Mouse (Mus musculus) midbrain, embryonic 16.5 days (tissue): ENCODE data around the gene Klhdc10. TPM values are rescaled to one million over a fixed set of nuclear protein-coding genes. Genes with fewer than 3 reads are reported as not detected.

Experiments used
- ATAC-seq: fragments of 200-750 bp; cut with Nextera tagmentation; 2 replicates; pipeline ENCODE4 v1.8.0; 2017; ENCODE audit warnings: moderate TSS enrichment
- H3K27ac ChIP-seq: fragments of 300-500 bp; sonication (generic); 2 replicates; pipeline ENCODE4 v1.5.1; 2014; ENCODE audit warnings: mild to moderate bottlenecking, low read length, mixed read lengths
- H3K27me3 ChIP-seq: fragments of 300-500 bp; sonication (generic); 2 replicates; pipeline ENCODE4 v1.6.1; 2014; ENCODE audit warnings: low read depth, low read length, mixed read lengths; ENCODE audit not compliant: control insufficient read depth, insufficient read depth
- H3K36me3 ChIP-seq: fragments of 300-500 bp; sonication (generic); 2 replicates; pipeline ENCODE4 v1.6.1; 2014; ENCODE audit warnings: mild to moderate bottlenecking, low read length, moderate library complexity, mixed read lengths; ENCODE audit not compliant: control insufficient read depth, insufficient read depth
- H3K4me1 ChIP-seq: fragments of 300-500 bp; sonication (generic); 2 replicates; pipeline ENCODE4 v1.6.1; 2014; ENCODE audit warnings: mild to moderate bottlenecking, low read length, mixed read lengths; ENCODE audit not compliant: control insufficient read depth, insufficient read depth
- H3K4me2 ChIP-seq: fragments of 300-500 bp; sonication (generic); 2 replicates; pipeline ENCODE4 v1.6.1; 2014; ENCODE audit warnings: mild to moderate bottlenecking, low read length, mixed read lengths
- H3K4me3 ChIP-seq: fragments of 300-500 bp; sonication (generic); 2 replicates; pipeline ENCODE4 v1.5.1; 2014; ENCODE audit warnings: low read depth, mild to moderate bottlenecking, low read length, moderate library complexity, mixed read lengths
- H3K9ac ChIP-seq: fragments of 300-500 bp; sonication (generic); 2 replicates; pipeline ENCODE4 v1.6.1; 2014; ENCODE audit warnings: low read depth, low read length, mixed read lengths
- H3K9me3 ChIP-seq: fragments of 300-500 bp; sonication (generic); replicated peaks from 2 replicates; pipeline ENCODE4 v1.6.1; 2014; ENCODE audit warnings: mild to moderate bottlenecking, low read length, mixed read lengths; ENCODE audit not compliant: control insufficient read depth, poor library complexity, severe bottlenecking
- WGBS: fragments of 180-500 bp; shearing (Covaris S2); extraction: QIAGEN DNeasy Blood & Tissue Kit; methylation state at CpG from one replicate; pipeline ENCODE4 v1.1.7; 2014; 5-methylcytosine and 5-hydroxymethylcytosine counted together
- polyA plus RNA-seq: library from polyadenylated mRNA; unstranded; fragments of >200 nt; fragmentation: Nextera tagmentation; extraction: Ambion mirVana; gene quantifications from 2 replicates; pipeline ENCODE4 v1.2.1, GENCODE M21; 2015

Klhdc10 gene
- polyA plus RNA-seq, 1 experiment from 2014 or later, result 41.7 TPM

DNA sequence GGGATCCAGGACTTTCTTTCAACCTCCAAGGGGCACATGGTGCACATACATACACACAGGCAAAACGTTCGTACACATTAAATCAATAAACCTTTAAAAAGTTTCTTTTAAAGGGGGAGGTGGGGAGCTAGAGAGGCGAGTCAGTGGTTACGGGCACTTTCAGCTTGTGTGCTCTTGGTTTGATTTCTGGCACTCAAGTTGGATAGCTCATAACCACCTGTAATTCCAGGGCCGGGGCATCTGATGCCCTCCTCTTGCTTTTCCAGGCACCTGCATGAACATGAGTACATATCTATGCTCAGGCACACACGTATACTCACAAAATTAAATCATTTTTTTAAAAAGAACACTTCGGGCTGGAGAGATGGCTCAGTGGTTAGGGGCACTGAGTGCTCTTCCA is 9.7 kb upstream of the Klhdc10 start:
- ATAC-seq, result no peak

DNA sequence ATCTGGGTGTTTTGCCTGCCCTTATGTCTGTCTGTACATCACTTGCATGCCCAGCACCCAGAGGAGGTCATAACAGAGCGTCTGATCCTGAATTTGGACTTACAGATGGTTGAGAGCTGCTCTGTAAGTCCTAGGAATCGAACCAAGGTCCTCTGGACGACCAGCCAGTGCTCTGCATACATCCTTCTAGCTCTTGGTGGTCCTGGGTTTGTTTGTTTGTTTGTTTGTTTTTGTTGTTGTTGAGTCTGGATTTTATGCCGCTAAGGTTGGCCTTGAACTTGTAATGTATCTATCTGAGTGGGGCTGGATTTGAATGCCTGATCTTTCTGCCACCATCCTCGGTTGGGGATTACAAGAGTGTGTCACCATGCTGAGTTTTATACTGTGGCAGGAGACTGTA is 1.5 kb upstream of the Klhdc10 start:
- Histone ChIP-seq H3K4me1 (peaks cover 19% of the 10 kb centered on the region), H3K27ac (peak overlapping the region; percentile 97), H3K9me3 (no peaks in the 10 kb centered on the region), H3K4me2 (peak overlapping the region; percentile 49), H3K27me3 (no peaks in the 10 kb centered on the region), H3K36me3 (no peaks in the 10 kb centered on the region), H3K9ac (peak overlapping the region; percentile 74; the same call in 1 of the 2 replicates), H3K4me3 (no peak overlapping the region)
- 74% methylated on average over 5 of the region's 5 CpGs for WGBS
- ATAC-seq, result no peak

More for the DNA sequence above, 9.7 kb upstream of the Klhdc10 start:
- H3K9me3 ChIP-seq, result no peaks in the 10 kb centered on the region
- no peaks in the 10 kb centered on the region for H3K36me3 ChIP-seq
- no peak overlapping the region for H3K9ac ChIP-seq
- no peak overlapping the region for H3K4me2 ChIP-seq
- H3K4me3 ChIP-seq, result no peak overlapping the region
- WGBS, result 92% methylated on average over 7 of the region's 7 CpGs
- no peaks in the 10 kb centered on the region for H3K27me3 ChIP-seq
- no peaks in the 10 kb centered on the region for H3K4me1 ChIP-seq
- no peak overlapping the region for H3K27ac ChIP-seq

GRCm38 (mm10) chr6:30400716-30401115 is 952 bp upstream of the Klhdc10 start:
- H3K9me3 ChIP-seq, result no peaks in the 10 kb centered on the region
- H3K27ac ChIP-seq, result peak overlapping the region; percentile 97
- H3K36me3 ChIP-seq, result no peaks in the 10 kb centered on the region
- no peaks in the 10 kb centered on the region for H3K27me3 ChIP-seq
- H3K4me1 ChIP-seq, result peaks cover 21% of the 10 kb centered on the region
- H3K4me3 ChIP-seq, result peak overlapping the region; percentile 98
- peak overlapping the region; percentile 49 for H3K4me2 ChIP-seq
- peak overlapping the region; percentile 74 for H3K9ac ChIP-seq
- ATAC-seq, result no peak
- 2% methylated on average over 7 of the region's 7 CpGs for WGBS

- Histone ChIP-seq H3K27ac (peak overlapping the region; percentile 97), H3K27me3 (no peaks in the 10 kb centered on the region), H3K9ac (peak overlapping the region; percentile 98), H3K4me1 (peaks cover 21% of the 10 kb centered on the region), H3K9me3 (no peaks in the 10 kb centered on the region), H3K4me2 (peak overlapping the region; percentile 52), H3K4me3 (peak overlapping the region; percentile 98), H3K36me3 (no peaks in the 10 kb centered on the region)
- WGBS, result under 1% methylated on average over 27 of the region's 29 CpGs
- no peak; the same call in 1 of the 2 replicates for ATAC-seq
Observed at GRCm38 (mm10) chr6:30402091-30402491, 423 bp downstream of the Klhdc10 start.

GRCm38 (mm10) chr6:30403465-30403864 is 1.8 kb downstream of the Klhdc10 start:
- Histone ChIP-seq H3K4me2 (peak overlapping the region; percentile 66), H3K27me3 (no peaks in the 10 kb centered on the region), H3K27ac (peak overlapping the region; percentile 81), H3K36me3 (no peaks in the 10 kb centered on the region), H3K9me3 (no peaks in the 10 kb centered on the region), H3K4me1 (peaks cover 21% of the 10 kb centered on the region), H3K9ac (peak overlapping the region; percentile 63), H3K4me3 (peak overlapping the region; percentile 41)
- 13% methylated on average over 4 of the region's 4 CpGs for WGBS
- no peak for ATAC-seq

GRCm38 (mm10) chr6:30404671-30405070 is 3.0 kb downstream of the Klhdc10 start:
- Histone ChIP-seq H3K27me3 (no peaks in the 10 kb centered on the region), H3K4me2 (peak overlapping the region; percentile 50), H3K9ac (0 out of 2 replicates have a peak overlapping the region, but pooled peaks have one; percentile 46), H3K9me3 (no peaks in the 10 kb centered on the region), H3K4me3 (no peak overlapping the region), H3K36me3 (no peaks in the 10 kb centered on the region), H3K4me1 (peaks cover 21% of the 10 kb centered on the region), H3K27ac (no peak overlapping the region)
- ATAC-seq, result no peak
- WGBS, result 80% methylated on average over 5 of the region's 5 CpGs

DNA sequence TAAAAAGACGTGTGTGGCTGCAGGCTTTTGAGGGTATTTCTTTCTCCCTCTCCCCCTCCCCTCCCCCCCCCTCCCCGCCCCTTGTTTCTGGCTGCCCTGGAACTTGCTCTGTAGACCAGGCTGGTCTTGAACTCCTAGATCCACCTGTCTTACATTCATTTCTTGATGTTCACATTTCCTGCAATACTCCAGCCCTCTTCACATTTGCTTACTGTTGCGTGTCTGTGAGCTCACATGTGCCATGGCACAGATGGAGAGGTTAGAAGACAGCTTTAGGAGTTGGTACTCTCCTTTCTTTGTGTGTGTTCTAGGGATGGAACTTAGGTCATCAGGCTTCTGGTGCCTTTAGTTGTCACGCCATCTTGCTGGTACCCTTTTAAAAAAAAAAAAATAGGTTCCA is 6.6 kb downstream of the Klhdc10 start:
- H3K36me3 ChIP-seq, result no peaks in the 10 kb centered on the region
- WGBS, result 99% methylated on average over 3 of the region's 4 CpGs
- H3K4me1 ChIP-seq, result peaks cover 17% of the 10 kb centered on the region

DNA sequence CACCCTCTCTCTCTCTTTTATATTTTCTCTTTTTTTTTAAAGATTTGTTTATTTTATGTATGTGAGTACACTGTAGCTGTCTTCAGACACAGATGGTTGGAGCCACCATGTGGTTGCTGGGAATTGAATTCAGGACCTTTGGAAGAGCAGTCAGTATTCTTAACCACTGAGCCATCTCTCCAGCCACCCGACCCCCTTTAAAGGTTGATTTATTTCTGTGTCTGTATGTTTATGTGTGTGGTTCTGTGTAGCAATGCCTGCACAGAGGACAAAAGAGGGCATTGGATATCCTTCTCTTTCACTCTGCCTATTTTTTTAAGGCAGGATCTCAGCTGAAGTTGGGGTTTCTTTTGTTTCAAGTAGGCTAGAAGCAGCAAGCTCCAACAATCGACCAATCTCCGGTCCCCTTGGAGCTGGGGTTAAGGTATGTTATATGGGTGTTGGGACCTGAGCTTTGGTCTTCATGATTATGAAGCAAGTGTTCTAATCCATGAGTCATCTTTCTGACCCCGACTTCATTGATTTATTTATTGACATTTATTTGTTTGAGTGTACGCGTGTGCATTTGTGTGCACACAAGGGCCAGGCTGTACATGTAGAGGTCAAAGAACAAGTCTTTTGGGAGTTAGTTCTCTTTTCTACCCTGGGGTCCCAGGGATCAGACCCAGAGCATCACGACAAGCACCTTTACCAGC is 7.9 kb downstream of the Klhdc10 start:
- Histone ChIP-seq H3K9me3 (no peaks in the 10 kb centered on the region), H3K27ac (no peak overlapping the region), H3K9ac (no peak overlapping the region), H3K4me3 (no peak overlapping the region), H3K4me2 (no peak overlapping the region), H3K4me1 (peaks cover 8% of the 10 kb centered on the region), H3K36me3 (no peaks in the 10 kb centered on the region), H3K27me3 (no peaks in the 10 kb centered on the region)
- ATAC-seq, result no peak
- WGBS, result 93% methylated on average over 7 of the region's 7 CpGs

More for the DNA sequence above, 6.6 kb downstream of the Klhdc10 start:
- no peaks in the 10 kb centered on the region for H3K27me3 ChIP-seq
- H3K27ac ChIP-seq, result no peak overlapping the region
- H3K9ac ChIP-seq, result no peak overlapping the region
- ATAC-seq, result no peak
- H3K9me3 ChIP-seq, result no peaks in the 10 kb centered on the region
- no peak overlapping the region for H3K4me2 ChIP-seq
- H3K4me3 ChIP-seq, result no peak overlapping the region

DNA sequence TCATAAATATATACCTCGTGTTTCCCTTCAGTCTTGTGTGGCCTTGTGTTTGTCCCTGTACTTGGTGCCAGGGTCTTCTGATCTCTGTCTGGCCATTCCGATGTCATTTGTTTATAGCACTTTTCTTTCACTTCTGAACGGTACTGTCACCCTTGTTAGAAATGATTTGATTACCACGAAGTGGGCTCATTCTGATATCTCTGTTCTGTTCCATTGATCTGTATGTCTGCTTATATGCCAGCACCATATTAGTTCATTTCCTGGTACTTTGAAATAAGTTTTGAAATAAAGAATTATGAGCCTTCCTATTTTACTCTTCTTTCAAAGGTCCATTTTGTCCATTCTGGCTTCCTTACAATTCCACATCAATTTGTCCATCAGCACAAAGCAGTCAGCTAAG is 9.6 kb downstream of the Klhdc10 start:
- 88% methylated on average over 4 of the region's 4 CpGs for WGBS
- Histone ChIP-seq H3K4me1 (0 out of 2 replicates have a peak, but pooled peaks cover 2% of the 10 kb centered on the region), H3K4me3 (no peak overlapping the region), H3K27ac (no peak overlapping the region), H3K36me3 (no peaks in the 10 kb centered on the region), H3K9ac (no peak overlapping the region), H3K27me3 (no peaks in the 10 kb centered on the region), H3K4me2 (no peak overlapping the region), H3K9me3 (no peaks in the 10 kb centered on the region)
- no peak for ATAC-seq
